Mouse (Mus musculus) heart, embryonic 14.5 days (tissue): Measurements from ENCODE around the gene Sik3. TPM values are rescaled to one million over a fixed set of nuclear protein-coding genes. Genes with fewer than 3 reads are reported as not detected.

Source experiments
- ATAC-seq: fragments of 200-750 bp; cut with Nextera tagmentation; 2 replicates; pipeline ENCODE4 v1.8.0; 2017; ENCODE audit warnings: low read depth, moderate TSS enrichment; ENCODE audit not compliant: insufficient number of reproducible peaks, insufficient read depth, low FRiP score
- H3K27ac ChIP-seq, 2 experiments: fragments of 200-500 bp in 1 of 2; fragments of 300-500 bp in 1 of 2; sonication (generic) in 1 of 2; replicated peaks in 1 of 2; 2 replicates each; pipeline ENCODE4 v1.5.1; 2012 to 2014; ENCODE audit warnings: low read depth in 2 of 2, low read length in 2 of 2, control low read depth in 1 of 2, mild to moderate bottlenecking in 1 of 2, mixed read lengths in 1 of 2; ENCODE audit not compliant: control insufficient read depth in 1 of 2, insufficient read depth in 1 of 2
- H3K27me3 ChIP-seq: fragments of 300-500 bp; sonication (generic); 2 replicates; pipeline ENCODE4 v1.6.1; 2014; ENCODE audit warnings: mild to moderate bottlenecking, low read length, control low read depth; ENCODE audit not compliant: control insufficient read depth, insufficient read depth
- H3K36me3 ChIP-seq: fragments of 300-500 bp; sonication (generic); 2 replicates; pipeline ENCODE4 v1.6.1; 2014; ENCODE audit warnings: mild to moderate bottlenecking, control low read depth, low read length, mixed read lengths; ENCODE audit not compliant: control insufficient read depth, insufficient read depth
- H3K4me1 ChIP-seq, 2 experiments: fragments of 200-500 bp in 1 of 2; fragments of 300-500 bp in 1 of 2; sonication (generic) in 1 of 2; 2 replicates each; pipeline ENCODE4 v1.6.1; 2012 to 2014; ENCODE audit warnings: low read length in 2 of 2, control low read depth in 1 of 2, mixed read lengths in 1 of 2; ENCODE audit not compliant: control insufficient read depth in 2 of 2, insufficient read depth in 2 of 2
- H3K4me2 ChIP-seq: fragments of 300-500 bp; sonication (generic); 2 replicates; pipeline ENCODE4 v1.6.1; 2014; ENCODE audit warnings: mild to moderate bottlenecking, low read length
- H3K4me3 ChIP-seq, 2 experiments: fragments of 200-500 bp in 1 of 2; fragments of 300-500 bp in 1 of 2; sonication (generic) in 1 of 2; 2 replicates each; pipeline ENCODE4 v1.5.1; 2012 to 2014; ENCODE audit warnings: low read length in 2 of 2, mild to moderate bottlenecking in 2 of 2, control low read depth in 1 of 2, low read depth in 1 of 2, moderate library complexity in 1 of 2; ENCODE audit not compliant: control insufficient read depth in 1 of 2, insufficient read depth in 1 of 2
- H3K9ac ChIP-seq: fragments of 300-500 bp; sonication (generic); 2 replicates; pipeline ENCODE4 v1.6.1; 2014; ENCODE audit warnings: mild to moderate bottlenecking, low read length
- H3K9me3 ChIP-seq: fragments of 300-500 bp; sonication (generic); 2 replicates; pipeline ENCODE4 v1.6.1; 2016; ENCODE audit warnings: low read length, control low read depth; ENCODE audit not compliant: control insufficient read depth
- whole genome bisulfite sequencing: fragments of 180-500 bp; shearing (Covaris S2); extraction: QIAGEN DNeasy Blood & Tissue Kit; methylation state at CpG from one replicate; pipeline ENCODE4 v1.1.7; 2014; 5-methylcytosine and 5-hydroxymethylcytosine counted together
- polyA plus RNA-seq: library from polyadenylated mRNA; unstranded; fragments of >200 nt; fragmentation: Nextera tagmentation; extraction: Ambion mirVana; gene quantifications from 2 replicates; pipeline ENCODE4 v1.2.1, GENCODE M21; 2014

Gene Sik3
- polyA plus RNA-seq, 1 experiment from 2014 or later, result 14.1 TPM

DNA sequence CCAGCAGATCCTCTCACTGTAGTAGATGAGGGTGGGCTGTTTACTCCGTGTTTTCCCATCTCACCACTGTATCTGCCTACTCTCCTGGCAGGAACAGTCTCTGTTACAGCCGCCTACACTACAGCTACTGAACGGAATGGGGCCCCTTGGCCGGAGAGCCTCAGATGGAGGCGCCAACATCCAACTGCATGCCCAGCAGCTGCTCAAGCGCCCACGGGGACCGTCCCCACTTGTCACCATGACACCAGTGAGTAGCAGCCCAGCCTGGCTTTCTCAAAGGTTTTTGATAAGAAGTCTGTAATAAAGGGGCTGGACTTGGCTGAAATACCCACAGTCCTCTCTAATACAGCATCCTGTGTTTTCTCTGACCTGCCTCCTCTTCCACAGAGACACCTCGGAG lies 185.8 kb downstream of the Sik3 start:
- Histone ChIP-seq H3K4me3 (no peak overlapping the region), H3K4me2 (0 out of 2 replicates have a peak overlapping the region, but pooled peaks have one; percentile 11), H3K36me3 (peaks cover 57% of the 10 kb centered on the region), H3K9me3 (no peaks in the 10 kb centered on the region), H3K27ac (peak overlapping the region; percentile 3 to 88; a peak in 3 of 4 replicates), H3K9ac (no peak overlapping the region), H3K4me1 (peaks cover 23 to 47% of the 10 kb centered on the region in 2 experiments), H3K27me3 (no peaks in the 10 kb centered on the region)
- WGBS, result 28% methylated on average over 9 of the region's 9 CpGs
- ATAC-seq, result peak; percentile 20; the same call in 1 of the 2 replicates

GRCm38 (mm10) chr9:46198936-46199335 lies 186.3 kb downstream of the Sik3 start:
- peaks cover 58% of the 10 kb centered on the region for H3K36me3 ChIP-seq
- no peaks in the 10 kb centered on the region for H3K27me3 ChIP-seq
- peaks cover 23 to 48% of the 10 kb centered on the region in 2 experiments for H3K4me1 ChIP-seq
- no peaks in the 10 kb centered on the region for H3K9me3 ChIP-seq
- no peak overlapping the region for H3K4me3 ChIP-seq
- no peak overlapping the region for H3K4me2 ChIP-seq
- 43% methylated on average over 7 of the region's 7 CpGs for WGBS
- no peak for ATAC-seq
- H3K27ac ChIP-seq, result peak overlapping the region; percentile 3 to 88; a peak in 2 of 4 replicates
- 0 out of 2 replicates have a peak overlapping the region, but pooled peaks have one; percentile 2 for H3K9ac ChIP-seq

DNA sequence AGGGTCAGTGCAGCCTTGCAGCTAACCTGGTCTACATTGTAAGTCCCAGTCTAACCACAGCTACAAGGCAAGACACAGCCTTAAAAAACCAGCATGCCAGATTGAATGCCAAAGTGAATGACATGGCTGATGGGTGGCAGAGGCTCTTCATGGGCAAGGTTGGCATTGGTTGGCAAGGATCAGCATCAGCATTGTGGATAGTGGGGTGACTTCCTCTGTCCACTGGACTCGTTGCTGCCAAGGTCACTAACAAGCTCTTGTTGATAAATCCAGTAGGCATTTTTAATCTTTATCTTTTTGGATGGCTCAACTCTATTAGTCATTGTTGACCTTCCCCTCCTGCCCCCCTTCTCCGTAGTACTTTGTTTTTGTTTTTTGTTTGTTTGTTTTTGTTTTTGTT lies 187.0 kb downstream of the Sik3 start:
- ATAC-seq, result no peak
- peaks cover 65% of the 10 kb centered on the region for H3K36me3 ChIP-seq
- no peak overlapping the region for H3K9ac ChIP-seq
- no peaks in the 10 kb centered on the region for H3K27me3 ChIP-seq
- H3K4me1 ChIP-seq, result peaks cover 23 to 48% of the 10 kb centered on the region in 2 experiments
- no peak overlapping the region for H3K27ac ChIP-seq
- no peak overlapping the region for H3K4me3 ChIP-seq
- 69% methylated on average over 2 of the region's 2 CpGs for WGBS
- no peaks in the 10 kb centered on the region for H3K9me3 ChIP-seq
- H3K4me2 ChIP-seq, result no peak overlapping the region

DNA sequence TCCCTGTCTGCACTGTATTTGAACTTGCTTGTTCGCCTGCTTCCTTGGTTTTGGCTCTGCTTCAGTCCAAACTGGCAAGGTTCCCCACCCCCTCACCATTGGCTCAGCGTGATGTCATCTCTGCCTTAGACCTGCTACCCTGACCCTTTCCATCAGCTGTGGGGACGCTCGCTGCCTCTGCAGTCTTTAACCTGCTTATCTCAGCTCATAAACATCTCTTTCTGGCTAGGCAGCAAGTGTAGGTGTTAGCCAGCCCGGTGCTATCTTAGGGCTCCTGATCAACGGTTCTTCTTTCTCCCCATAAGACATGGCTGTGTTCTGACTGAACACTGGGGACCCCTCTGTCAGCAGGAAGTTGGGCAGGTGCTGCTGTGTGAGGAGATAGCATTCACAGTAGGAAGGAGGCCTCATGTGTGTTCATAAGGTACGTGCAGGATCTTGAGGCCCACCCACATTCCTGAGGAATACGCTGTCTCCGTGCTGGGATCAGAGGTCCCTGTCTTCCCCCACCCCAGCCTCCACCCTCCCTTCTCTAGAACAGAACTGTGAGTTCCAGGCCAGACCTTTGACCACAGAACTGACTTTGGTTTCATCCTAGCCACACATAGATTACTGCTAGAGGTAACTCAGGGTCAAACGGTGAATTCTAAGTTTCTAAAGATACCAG lies 194.3 kb downstream of the Sik3 start:
- Histone ChIP-seq H3K4me2 (no peak overlapping the region), H3K27ac (no peak overlapping the region), H3K36me3 (peaks cover 86% of the 10 kb centered on the region), H3K9ac (no peak overlapping the region), H3K4me1 (peaks cover 0 to 5% of the 10 kb centered on the region in 2 experiments; a peak in 2 of 4 replicates), H3K9me3 (no peaks in the 10 kb centered on the region), H3K27me3 (no peaks in the 10 kb centered on the region), H3K4me3 (no peak overlapping the region)
- ATAC-seq, result no peak
- WGBS, result 61% methylated on average over 10 of the region's 10 CpGs

DNA sequence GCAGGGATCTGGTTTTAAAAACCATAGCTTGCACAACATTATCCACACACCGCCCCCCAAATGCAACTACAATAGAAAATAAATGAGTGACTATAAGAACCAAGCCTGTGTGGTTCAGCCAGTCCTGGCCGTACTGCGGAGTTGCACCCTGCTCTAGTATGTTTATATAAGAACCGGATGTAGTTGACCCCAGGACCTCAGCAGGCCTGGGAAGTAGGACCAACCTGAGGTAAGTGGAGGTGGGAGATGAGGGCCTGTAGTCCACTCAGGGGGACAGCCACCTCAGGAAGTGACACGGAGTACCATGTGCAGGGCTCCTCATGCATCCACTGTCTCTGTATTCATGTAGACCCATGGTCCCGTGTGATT lies 194.9 kb downstream of the Sik3 start:
- Histone ChIP-seq H3K9me3 (no peaks in the 10 kb centered on the region), H3K4me1 (peaks cover 0 to 4% of the 10 kb centered on the region in 2 experiments; a peak in 1 of 4 replicates), H3K4me2 (no peak overlapping the region), H3K4me3 (no peak overlapping the region), H3K36me3 (peaks cover 86% of the 10 kb centered on the region), H3K27ac (no peak overlapping the region), H3K9ac (no peak overlapping the region), H3K27me3 (no peaks in the 10 kb centered on the region)
- ATAC-seq, result no peak
- WGBS, result 86% methylated on average over 6 of the region's 6 CpGs

- no peak overlapping the region for H3K4me3 ChIP-seq
- H3K36me3 ChIP-seq, result peaks cover 89% of the 10 kb centered on the region
- no peak overlapping the region for H3K27ac ChIP-seq
- H3K9ac ChIP-seq, result no peak overlapping the region
- no peak for ATAC-seq
- H3K27me3 ChIP-seq, result no peaks in the 10 kb centered on the region
- 0 out of 4 replicates have a peak, but pooled peaks cover 0 to under 1% of the 10 kb centered on the region in 2 experiments for H3K4me1 ChIP-seq
- no peak overlapping the region for H3K4me2 ChIP-seq
- WGBS, result 87% methylated on average over 13 of the region's 13 CpGs
- H3K9me3 ChIP-seq, result no peaks in the 10 kb centered on the region
Observed at GRCm38 (mm10) chr9:46208401-46208974, 195.9 kb downstream of the Sik3 start.

DNA sequence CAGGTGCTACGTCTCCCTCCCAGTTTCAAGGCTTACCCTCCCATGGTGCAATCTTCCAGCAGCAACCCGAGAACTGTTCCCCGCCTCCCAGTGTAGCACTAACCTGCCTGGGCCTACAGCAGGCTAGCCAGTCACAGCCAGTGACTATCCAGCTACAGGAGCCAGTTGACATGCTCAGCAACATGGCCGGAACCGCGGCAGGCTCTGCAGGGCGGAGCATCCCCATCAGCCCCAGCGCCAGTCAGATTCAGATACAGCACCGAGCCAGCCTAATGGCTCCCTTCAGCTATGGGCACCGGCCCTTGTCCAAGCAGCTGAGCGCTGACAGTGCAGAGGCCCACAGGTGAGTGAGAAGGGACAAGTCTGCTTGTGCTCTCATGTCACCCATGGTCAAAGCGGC lies 197.9 kb downstream of the Sik3 start:
- Histone ChIP-seq H3K27ac (no peak overlapping the region), H3K27me3 (no peaks in the 10 kb centered on the region), H3K4me3 (no peak overlapping the region), H3K9ac (no peak overlapping the region), H3K4me2 (no peak overlapping the region), H3K9me3 (no peaks in the 10 kb centered on the region), H3K36me3 (peaks cover 87% of the 10 kb centered on the region), H3K4me1 (peaks cover 0 to 10% of the 10 kb centered on the region in 2 experiments; a peak in 2 of 4 replicates)
- ATAC-seq, result no peak
- WGBS, result 89% methylated on average over 12 of the region's 12 CpGs
